Mouse (Mus musculus) gastrocnemius, adult 8-10 months (tissue): ENCODE data around the gene Gria1. TPM values are rescaled to one million over a fixed set of nuclear protein-coding genes. Genes with fewer than 3 reads are reported as not detected.

Experiments used
- DNase-seq, 2 experiments: peaks; one replicate each; pipeline ENCODE4 v3.0.0; 2022; ENCODE audit warnings: low spot score in 2 of 2
- total RNA-seq, 4 experiments: library from RNA; stranded (reverse); gene quantifications; 2 replicates each; pipeline ENCODE4 v1.2.4; 2022

Gene Gria1
- total RNA-seq, 4 experiments from 2014 or later, result 0.05 to 0.13 (median 0.09) TPM

DNA sequence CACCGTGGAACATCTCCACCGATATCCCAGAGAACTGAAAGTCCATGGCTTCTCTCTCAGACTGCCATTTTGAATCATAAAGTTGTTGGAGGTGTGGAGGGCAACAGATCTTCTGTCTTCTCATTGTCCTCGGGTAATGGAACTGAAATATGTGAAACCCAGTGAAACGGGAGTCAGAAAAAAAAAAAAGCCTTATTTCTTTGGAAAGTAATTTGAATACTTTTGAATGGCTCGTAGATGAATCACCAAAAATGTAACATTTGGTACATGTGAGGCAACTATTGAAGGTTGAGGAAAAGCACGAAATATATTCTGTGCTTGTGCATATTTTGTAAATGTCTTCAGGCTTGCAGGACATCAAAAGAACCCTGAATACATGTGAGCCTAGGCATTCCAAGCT is 151.7 kb downstream of the Gria1 start:
- DNase-seq, result no peak

DNA sequence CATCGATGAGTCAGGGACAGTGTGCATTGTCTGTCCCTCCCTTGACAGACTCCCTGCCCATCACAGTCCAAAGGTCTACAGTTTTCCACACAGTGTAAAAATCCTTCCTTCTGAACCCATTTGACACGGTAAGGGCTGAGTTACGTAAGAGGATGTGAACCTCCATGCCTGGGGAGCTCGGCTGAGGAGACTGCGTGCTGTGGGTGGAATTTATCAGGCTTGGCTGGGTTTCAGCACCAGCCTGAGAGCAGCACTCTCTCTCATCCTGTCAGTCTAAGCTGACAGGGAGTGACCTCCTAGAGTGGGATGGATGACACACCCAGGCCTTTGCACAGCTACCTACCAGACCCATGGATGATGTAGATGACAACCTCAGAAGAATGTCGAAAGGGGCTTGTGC is 158.9 kb downstream of the Gria1 start:
- DNase-seq, result no peak

DNA sequence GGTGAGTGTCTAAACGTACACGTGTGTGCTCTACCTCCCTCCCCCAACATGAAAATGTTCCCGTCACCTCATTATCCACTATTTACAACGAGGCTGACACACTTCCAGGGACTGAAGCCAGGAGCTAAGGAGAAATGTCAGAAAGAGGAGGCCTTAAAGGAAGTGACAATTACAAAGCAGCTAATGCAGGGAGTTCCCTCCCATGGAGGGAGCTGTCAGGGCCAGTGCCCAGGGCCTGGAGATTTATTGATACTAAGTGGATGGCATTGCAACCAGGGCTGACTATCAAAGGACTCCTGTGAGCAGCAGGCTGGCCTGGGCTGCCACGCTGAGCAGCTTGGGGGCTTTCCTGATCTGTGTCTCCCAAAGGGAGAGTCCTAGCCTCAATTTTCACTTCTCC is 163.0 kb downstream of the Gria1 start:
- no peak for DNase-seq

DNA sequence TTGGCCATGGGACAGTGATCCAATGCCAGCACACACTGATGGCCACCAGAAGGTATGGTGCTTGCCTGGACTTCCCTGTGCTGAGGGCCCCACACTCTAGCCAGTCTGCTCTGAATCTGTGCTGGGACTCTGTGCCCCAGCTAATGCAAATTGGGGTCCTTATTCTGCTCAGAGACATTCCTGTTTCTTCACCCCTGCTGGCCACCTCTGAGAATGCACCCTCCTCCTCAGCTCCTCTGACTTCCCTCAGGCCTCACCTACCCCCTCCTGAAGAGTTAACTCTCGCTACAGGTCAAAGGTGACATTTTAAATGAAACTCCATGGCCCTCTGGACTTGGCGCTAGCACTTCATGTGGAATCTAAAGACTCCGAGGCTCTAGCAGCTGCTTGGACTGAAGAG is 165.4 kb downstream of the Gria1 start:
- DNase-seq, result no peak

DNA sequence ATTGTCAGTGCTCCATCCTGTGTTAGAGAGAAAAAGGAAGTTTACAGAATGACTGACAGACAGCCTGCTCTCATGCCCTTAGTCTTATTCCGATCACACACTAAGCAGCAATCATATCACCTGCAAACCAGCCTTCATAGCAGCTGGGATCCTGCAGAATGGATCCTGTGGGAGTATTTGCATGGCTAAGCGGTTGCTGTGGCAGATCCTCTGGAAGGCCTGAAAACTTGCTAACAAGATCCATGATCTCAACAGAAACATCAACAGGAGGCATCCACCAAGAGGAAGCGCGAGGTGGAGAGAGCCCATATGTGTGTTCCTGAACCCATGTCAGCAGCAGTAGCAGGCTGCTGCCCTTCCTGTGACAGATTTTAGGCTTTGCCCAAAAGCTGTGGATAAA is 173.0 kb downstream of the Gria1 start:
- no peak for DNase-seq

- no peak for DNase-seq
These were observed 173.9 kb downstream of the Gria1 start for GRCm38 (mm10) chr11:57185110-57185509.

GRCm38 (mm10) chr11:57189391-57189790 is 178.2 kb downstream of the Gria1 start:
- DNase-seq, result no peak

- DNase-seq, result no peak
These were observed 183.6 kb downstream of the Gria1 start for GRCm38 (mm10) chr11:57194746-57195145.

DNA sequence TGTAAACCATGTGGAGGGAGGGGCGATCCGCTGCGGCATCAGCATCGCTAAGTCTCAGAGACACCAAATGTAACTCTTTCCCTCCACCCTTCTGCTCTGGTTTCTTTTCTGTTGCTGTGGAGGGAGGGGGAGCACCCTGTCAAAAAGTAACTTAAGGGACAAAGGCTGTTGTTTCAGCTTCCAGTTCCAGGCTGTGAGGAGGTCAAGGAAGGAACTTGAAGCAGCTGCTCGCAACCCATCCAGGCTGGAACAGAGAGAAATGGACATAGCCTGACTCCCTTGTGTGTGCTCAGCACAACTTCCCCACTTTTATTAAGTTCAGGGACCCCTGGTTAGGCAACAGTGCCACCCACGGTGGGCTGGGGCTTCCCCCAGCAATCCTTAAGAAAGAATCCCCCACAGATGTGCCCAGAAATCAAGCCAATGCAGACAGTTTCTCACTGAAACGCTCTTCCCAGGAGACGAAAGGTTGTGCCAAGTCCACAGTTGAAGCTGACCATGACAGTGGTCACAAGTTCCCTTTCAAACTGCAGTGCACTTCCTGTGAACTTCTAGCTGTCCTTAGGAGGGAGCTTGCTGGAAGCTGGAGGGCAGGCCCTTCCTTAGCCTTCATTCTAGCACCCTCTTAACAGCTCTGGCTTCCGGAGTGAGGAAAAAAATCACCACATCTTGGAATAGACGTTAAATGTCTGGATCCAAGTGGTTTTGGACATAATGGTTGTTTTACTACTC is 190.2 kb downstream of the Gria1 start:
- no peak for DNase-seq

- no peak for DNase-seq
These were observed 193.2 kb downstream of the Gria1 start for GRCm38 (mm10) chr11:57204371-57204770.

DNA sequence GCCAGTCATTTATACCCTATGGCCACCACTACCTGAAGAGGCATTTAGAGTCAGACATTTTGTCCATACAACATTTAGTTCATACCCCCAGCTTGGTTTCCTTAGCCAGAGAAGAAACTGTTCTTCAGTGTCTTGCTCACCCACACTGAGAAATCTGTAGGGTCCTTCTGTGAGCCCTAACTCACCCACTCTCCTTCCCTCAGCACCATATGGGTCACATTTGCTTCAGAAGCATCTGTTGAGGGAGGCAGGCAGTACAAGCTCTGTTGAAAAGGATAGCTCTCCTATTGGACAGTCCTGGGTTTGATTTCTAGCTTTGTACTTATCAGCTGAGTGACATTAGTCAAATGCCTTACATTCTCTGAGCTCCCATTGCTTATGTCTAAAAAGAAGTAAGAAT is 196.1 kb downstream of the Gria1 start:
- no peak for DNase-seq

GRCm38 (mm10) chr11:57214079-57214478 is 202.9 kb downstream of the Gria1 start:
- no peak for DNase-seq

- no peak for DNase-seq
These were observed 203.4 kb downstream of the Gria1 start for GRCm38 (mm10) chr11:57214583-57214982.

GRCm38 (mm10) chr11:57222797-57223569 is 211.8 kb downstream of the Gria1 start:
- no peak for DNase-seq

GRCm38 (mm10) chr11:57235446-57235845 is 224.3 kb downstream of the Gria1 start:
- DNase-seq, result no peak

- DNase-seq, result no peak
These were observed 225.2 kb downstream of the Gria1 start for GRCm38 (mm10) chr11:57236431-57236830.

DNA sequence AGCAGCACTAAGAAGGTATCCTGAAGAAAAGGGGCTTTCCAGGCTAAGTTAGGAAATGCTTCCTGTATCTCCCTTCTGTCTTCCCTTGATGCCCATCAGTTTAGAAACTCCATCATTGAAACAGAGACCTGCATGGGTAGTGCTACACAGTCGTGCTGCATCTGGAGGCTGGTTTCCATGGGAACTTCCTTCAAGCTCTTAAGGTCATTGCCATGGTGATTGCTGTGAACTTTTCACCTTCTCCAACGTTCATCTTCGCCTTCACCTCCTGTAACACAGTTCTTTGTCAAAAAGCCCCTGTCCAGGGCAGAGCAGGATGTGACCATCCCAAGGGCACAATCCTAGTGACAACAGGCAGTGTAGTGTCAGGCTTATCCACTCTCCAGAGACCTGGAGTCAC is 228.6 kb downstream of the Gria1 start:
- DNase-seq, result no peak

GRCm38 (mm10) chr11:57243835-57244234 is 232.6 kb downstream of the Gria1 start:
- DNase-seq, result no peak

GRCm38 (mm10) chr11:57244543-57244942 is 233.4 kb downstream of the Gria1 start:
- no peak for DNase-seq

DNA sequence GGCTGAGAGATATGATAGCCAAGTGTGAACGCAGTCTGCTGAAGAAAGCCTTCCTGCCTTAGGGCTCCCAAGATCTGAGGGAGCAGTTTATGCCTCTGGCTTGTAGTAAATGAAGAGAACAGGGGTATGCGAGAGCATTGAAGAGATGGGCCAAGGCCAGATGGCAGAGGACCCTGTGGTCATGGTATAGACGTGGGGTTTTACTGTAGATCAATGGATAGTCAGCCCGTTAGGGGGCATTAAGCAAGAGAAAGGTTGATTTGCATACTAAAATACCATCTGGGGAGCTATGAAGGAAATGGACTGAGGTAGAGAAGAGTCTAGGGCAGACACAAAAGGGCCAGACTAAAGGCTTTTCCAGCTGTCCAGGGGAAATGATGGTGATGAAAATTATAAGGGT is 237.7 kb downstream of the Gria1 start:
- DNase-seq, result no peak

GRCm38 (mm10) chr11:57250129-57250528 is 238.9 kb downstream of the Gria1 start:
- no peak for DNase-seq

DNA sequence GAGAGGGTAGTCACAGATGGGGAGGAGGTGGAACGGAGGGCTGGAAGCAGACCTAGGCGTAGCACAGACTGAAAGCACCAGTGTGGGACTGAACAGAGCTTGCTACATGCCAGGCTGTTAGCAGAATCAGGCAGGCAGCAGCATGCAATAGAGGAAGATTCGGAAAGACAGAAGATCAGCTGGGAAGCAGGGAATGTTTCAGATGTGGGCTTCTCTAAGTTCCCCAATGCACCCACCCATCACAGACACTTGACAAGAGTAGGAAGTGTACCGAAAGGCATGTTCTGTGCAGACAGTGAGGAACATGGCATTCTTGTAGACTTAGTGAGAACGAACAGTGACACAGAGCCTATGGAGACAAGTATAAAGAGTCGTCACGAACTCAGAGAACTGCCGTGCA is 260.5 kb downstream of the Gria1 start:
- no peak for DNase-seq

DNA sequence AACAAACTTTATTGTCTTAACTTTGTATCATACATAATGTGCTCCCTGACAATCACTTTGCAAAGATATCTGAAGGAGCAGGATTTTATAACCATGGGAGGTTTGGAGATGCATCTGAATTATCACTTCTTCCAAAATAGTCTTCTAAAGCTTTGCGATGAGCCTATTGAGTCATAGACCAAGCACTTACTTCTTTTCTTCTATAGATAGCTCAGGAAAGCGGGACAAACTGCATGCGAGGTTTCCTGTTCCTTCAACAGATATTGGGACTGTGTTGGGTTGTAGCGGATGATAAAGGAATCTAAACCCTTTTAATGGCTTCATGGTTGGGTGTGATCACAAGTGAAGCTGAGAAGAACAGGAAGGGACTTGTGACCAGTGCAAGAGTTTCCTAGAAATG is 263.5 kb downstream of the Gria1 start:
- no peak for DNase-seq
